Mouse (Mus musculus): ENCODE measurements around the gene Haus7. TPM values are rescaled to one million over a fixed set of nuclear protein-coding genes. Genes with fewer than 3 reads are reported as not detected.

Haus7 gene
- polyA plus RNA-seq, 1 experiment, result 4.9 TPM

- no peaks in the 10 kb centered on the region for H3K9me3 ChIP-seq
- no peaks in the 10 kb centered on the region for H3K36me3 ChIP-seq (replicated peaks; ENCODE audit: low read length)
- H3K4me1 ChIP-seq, result no peaks in the 10 kb centered on the region; the same call in 1 of the 2 replicates
- H3K4me3 ChIP-seq (replicated peaks), result no peak overlapping the region
- H3K27me3 ChIP-seq (replicated peaks), result peaks cover 83% of the 10 kb centered on the region
- TF ChIP-seq FLI1 (IDR thresholded peaks at IDR 0.05; ENCODE audit: low read length), result no peak
- no peak for TF ChIP-seq GATA1 (IDR thresholded peaks at IDR 0.05; ENCODE audit: borderline replicate concordance, low read length)
Observed at GRCm38 (mm10) chrX:73468752-73469151, 9.9 kb upstream of the Haus7 start.

DNA sequence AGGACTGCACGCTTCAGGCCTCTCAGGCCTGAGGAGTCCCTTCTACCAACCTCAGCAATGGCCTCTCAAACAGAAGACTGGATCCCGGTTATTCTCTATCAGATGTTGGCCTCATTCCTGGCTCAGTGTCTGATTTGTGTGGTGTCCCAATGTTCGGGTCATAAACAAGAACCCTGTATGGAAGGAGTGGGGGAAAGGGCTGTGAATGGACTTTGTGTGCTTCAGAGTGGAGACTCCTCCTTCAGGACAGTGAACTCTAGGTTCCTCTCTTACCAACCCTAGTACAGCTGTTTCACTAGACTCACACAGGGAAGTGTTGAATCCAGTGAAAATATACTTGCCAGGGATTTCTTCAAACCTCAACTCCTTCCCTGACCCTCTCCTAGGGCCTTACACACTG, 9.5 kb upstream of the Haus7 start:
- no peaks in the 10 kb centered on the region for H3K36me3 ChIP-seq (replicated peaks; ENCODE audit: low read length)
- H3K27me3 ChIP-seq (replicated peaks), result peaks cover 82% of the 10 kb centered on the region
- no peak overlapping the region for H3K4me3 ChIP-seq (replicated peaks)
- TF ChIP-seq FLI1 (IDR thresholded peaks at IDR 0.05; ENCODE audit: low read length) (no peak), GATA1 (IDR thresholded peaks at IDR 0.05; ENCODE audit: borderline replicate concordance, low read length) (no peak)
- no peaks in the 10 kb centered on the region; the same call in 1 of the 2 replicates for H3K4me1 ChIP-seq
- no peaks in the 10 kb centered on the region for H3K9me3 ChIP-seq

DNA sequence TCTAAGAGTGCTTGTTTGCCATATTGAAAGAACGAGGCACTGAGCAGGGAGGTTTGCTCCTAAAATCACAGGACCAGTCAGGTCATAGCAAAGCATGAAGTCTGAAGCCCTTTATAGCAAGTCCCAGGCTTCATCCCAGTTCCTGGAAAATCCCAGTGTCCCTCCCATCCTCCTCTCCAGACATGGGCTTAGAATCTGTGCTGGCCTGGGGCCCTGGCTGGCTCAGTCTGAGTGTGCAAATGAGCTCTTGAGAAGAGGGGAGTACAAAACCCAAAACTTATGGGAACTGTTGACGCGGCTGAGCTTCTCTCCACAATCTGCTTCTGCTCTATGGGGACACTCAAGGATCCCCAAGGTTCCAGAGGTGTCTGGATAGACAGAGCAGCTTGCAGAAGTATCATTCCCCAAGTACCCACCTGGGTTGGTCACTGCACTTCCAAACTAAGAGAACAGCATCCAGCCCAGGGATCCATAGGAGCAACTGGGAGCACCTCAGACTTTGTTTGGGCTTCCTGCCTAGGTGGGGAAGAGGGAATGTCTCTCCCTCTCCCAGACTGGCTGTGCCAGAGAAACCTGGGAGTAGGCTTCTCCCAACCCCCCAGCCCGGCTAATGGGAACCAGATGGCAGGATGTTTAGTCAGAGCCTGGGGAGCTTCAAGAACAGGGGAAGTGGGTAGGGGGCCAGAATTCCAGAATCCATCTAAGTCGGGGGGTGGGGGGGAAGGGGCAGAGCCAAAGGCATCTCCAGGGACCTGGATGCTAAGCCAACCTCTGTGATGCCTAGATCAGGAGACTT, 8.8 kb upstream of the Haus7 start:
- H3K4me3 ChIP-seq (replicated peaks), result no peak overlapping the region
- peaks cover 79% of the 10 kb centered on the region for H3K27me3 ChIP-seq (replicated peaks)
- no peaks in the 10 kb centered on the region for H3K36me3 ChIP-seq (replicated peaks; ENCODE audit: low read length)
- no peaks in the 10 kb centered on the region; the same call in 1 of the 2 replicates for H3K4me1 ChIP-seq
- H3K9me3 ChIP-seq, result no peaks in the 10 kb centered on the region
- TF ChIP-seq GATA1 (IDR thresholded peaks at IDR 0.05; ENCODE audit: borderline replicate concordance, low read length), result no peak
- no peak for TF ChIP-seq FLI1 (IDR thresholded peaks at IDR 0.05; ENCODE audit: low read length)

GRCm38 (mm10) chrX:73465483-73466186, 6.8 kb upstream of the Haus7 start:
- Histone ChIP-seq H3K36me3 (replicated peaks; ENCODE audit: low read length) (no peaks in the 10 kb centered on the region), H3K27me3 (replicated peaks) (peaks cover 59% of the 10 kb centered on the region), H3K4me3 (replicated peaks) (no peak overlapping the region), H3K4me1 (no peaks in the 10 kb centered on the region), H3K9me3 (no peaks in the 10 kb centered on the region)
- TF ChIP-seq GATA1 (IDR thresholded peaks at IDR 0.05; ENCODE audit: borderline replicate concordance, low read length) (no peak), FLI1 (IDR thresholded peaks at IDR 0.05; ENCODE audit: low read length) (no peak)

DNA sequence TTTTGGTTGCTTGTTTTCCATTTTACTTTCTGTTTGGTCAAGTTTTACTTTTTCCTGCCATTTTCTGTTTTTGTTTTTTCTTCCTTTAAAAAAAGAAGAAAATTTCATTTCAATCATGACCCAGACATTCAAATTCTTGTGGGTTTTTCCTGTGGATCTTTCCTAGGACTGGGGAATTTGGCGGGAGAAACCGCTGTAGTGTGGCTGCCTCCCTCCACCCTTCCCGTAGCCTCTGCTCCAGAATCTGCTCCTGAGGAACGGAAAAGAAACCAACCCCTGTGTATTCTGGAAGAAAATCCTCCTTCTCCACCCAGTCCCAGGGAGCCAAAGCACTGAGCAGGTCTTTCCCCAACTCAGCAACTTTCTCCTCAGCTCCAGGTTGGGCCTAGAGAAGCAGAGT, 1.9 kb upstream of the Haus7 start:
- Histone ChIP-seq H3K4me1 (peaks cover 17% of the 10 kb centered on the region), H3K9me3 (no peaks in the 10 kb centered on the region), H3K36me3 (replicated peaks; ENCODE audit: low read length) (peaks cover 4% of the 10 kb centered on the region), H3K27me3 (replicated peaks) (peaks cover 20% of the 10 kb centered on the region), H3K4me3 (replicated peaks) (no peak overlapping the region)
- TF ChIP-seq GATA1 (IDR thresholded peaks at IDR 0.05; ENCODE audit: borderline replicate concordance, low read length) (no peak), FLI1 (IDR thresholded peaks at IDR 0.05; ENCODE audit: low read length) (no peak)

GRCm38 (mm10) chrX:73451949-73452348, 6.9 kb downstream of the Haus7 start:
- Histone ChIP-seq H3K9me3 (no peaks in the 10 kb centered on the region), H3K4me3 (replicated peaks) (no peak overlapping the region), H3K27me3 (replicated peaks) (peaks cover 24% of the 10 kb centered on the region), H3K4me1 (peaks cover 21% of the 10 kb centered on the region), H3K36me3 (replicated peaks; ENCODE audit: low read length) (peaks cover 59% of the 10 kb centered on the region)
- TF ChIP-seq GATA1 (IDR thresholded peaks at IDR 0.05; ENCODE audit: borderline replicate concordance, low read length) (no peak), FLI1 (IDR thresholded peaks at IDR 0.05; ENCODE audit: low read length) (no peak)

- Histone ChIP-seq H3K4me1 (peaks cover 7% of the 10 kb centered on the region), H3K27me3 (replicated peaks) (peaks cover 18% of the 10 kb centered on the region), H3K9me3 (no peaks in the 10 kb centered on the region), H3K4me3 (replicated peaks) (no peak overlapping the region), H3K36me3 (replicated peaks; ENCODE audit: low read length) (peaks cover 45% of the 10 kb centered on the region)
- TF ChIP-seq GATA1 (IDR thresholded peaks at IDR 0.05; ENCODE audit: borderline replicate concordance, low read length), result no peak
- no peak for TF ChIP-seq FLI1 (IDR thresholded peaks at IDR 0.05; ENCODE audit: low read length)
Observed at GRCm38 (mm10) chrX:73441428-73441827, 17.4 kb downstream of the Haus7 start.

- TF ChIP-seq GATA1 (IDR thresholded peaks at IDR 0.05; ENCODE audit: borderline replicate concordance, low read length) (no peak), FLI1 (IDR thresholded peaks at IDR 0.05; ENCODE audit: low read length) (no peak)
- Histone ChIP-seq H3K4me3 (replicated peaks) (no peak within 1 kb of the TSS), H3K36me3 (replicated peaks; ENCODE audit: low read length) (peaks cover 24% of the 10 kb centered on the region), H3K4me1 (peaks cover 7% of the 10 kb centered on the region), H3K9me3 (no peaks in the 10 kb centered on the region), H3K27me3 (replicated peaks) (peaks cover 47% of the 10 kb centered on the region)
Observed at GRCm38 (mm10) chrX:73435252-73435651, 23.6 kb downstream of the Haus7 start, which contains the start of gene Trex2. Gene Trex2 (minus strand): TSS chrX:73435344.

DNA sequence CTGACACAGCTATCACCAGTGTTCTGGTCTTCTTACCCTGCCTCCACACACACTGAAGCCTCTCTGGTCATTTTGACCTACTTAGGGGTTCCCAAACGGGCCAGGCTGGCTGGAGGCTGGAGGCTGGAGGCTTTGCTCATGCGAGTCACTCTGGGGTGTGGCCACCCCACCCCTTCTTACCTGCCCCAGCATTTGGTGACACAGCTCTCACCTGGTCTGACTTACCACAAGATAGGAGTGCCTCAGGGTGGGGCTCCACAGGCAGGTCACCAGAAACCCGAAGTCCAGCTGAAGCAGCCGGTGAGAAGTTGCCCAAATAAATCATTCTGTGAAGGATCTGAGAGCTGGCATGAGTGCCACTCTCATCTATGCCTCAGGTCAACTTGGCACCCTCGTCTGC, 26.0 kb downstream of the Haus7 start:
- peaks cover 18% of the 10 kb centered on the region for H3K36me3 ChIP-seq (replicated peaks; ENCODE audit: low read length)
- no peaks in the 10 kb centered on the region for H3K9me3 ChIP-seq
- TF ChIP-seq FLI1 (IDR thresholded peaks at IDR 0.05; ENCODE audit: low read length), result no peak
- TF ChIP-seq GATA1 (IDR thresholded peaks at IDR 0.05; ENCODE audit: borderline replicate concordance, low read length), result no peak
- H3K27me3 ChIP-seq (replicated peaks), result peaks cover 49% of the 10 kb centered on the region
- no peak overlapping the region for H3K4me3 ChIP-seq (replicated peaks)
- no peaks in the 10 kb centered on the region for H3K4me1 ChIP-seq

- H3K4me1 ChIP-seq, result no peaks in the 10 kb centered on the region
- H3K36me3 ChIP-seq (replicated peaks; ENCODE audit: low read length), result no peaks in the 10 kb centered on the region
- no peaks in the 10 kb centered on the region for H3K9me3 ChIP-seq
- TF ChIP-seq GATA1 (IDR thresholded peaks at IDR 0.05; ENCODE audit: borderline replicate concordance, low read length) (no peak), FLI1 (IDR thresholded peaks at IDR 0.05; ENCODE audit: low read length) (no peak)
- no peak overlapping the region for H3K4me3 ChIP-seq (replicated peaks)
- H3K27me3 ChIP-seq (replicated peaks), result peaks cover 40% of the 10 kb centered on the region
Observed at GRCm38 (mm10) chrX:73430036-73430435, 28.8 kb downstream of the Haus7 start.

All from megakaryocyte, embryonic 14.5 days (primary cell).